Comparison of ENCODE assay signal across 8 mouse cellular contexts in the genomic region with DNA sequence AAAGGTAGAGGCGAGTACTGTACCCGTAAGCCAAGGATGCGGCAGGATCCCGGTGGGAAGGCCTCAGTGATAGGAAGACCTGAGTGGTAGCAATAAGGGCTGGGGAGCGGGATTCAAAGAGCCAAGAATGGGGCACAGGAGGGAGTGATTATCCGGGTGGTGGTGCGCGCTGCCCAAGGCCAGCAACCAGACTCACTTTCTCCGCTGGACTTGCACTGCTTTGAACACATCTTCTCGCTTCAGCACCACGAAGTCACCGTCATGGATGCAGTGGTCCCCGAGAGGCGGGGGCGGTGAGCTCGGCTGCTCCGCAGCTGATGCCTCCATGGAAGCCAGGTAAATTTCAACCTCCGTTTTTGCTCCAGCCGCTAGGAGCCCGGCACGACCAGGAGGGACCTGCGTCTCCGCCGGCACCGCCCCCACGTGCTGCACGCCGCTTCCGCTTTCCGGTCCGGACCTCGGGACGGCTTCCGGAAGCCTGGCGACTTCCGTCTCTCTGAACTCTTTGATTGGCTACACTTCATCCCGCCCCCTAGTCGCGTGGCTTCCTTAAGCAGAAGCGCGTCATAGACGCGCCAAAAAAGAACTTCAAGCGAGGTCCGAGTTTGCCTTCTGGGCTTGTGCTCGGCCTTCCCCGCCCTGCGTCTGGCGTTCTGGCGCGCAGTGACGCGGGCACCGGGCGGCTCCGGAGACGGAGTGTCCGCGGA. TPM values are rescaled to one million over a fixed set of nuclear protein-coding genes. Genes with fewer than 3 reads are reported as not detected.
A peak's percentile ranks its signal among the peaks of the same experiment; 100 is the strongest.
DNase-seq lines count a peak whose midpoint lies in the region; ATAC-seq and TF ChIP-seq lines count a peak whose summit lies in the region.

A gene (minus strand): TSS at position 448 of the 707 bp plus-strand sequence.
A gene (plus strand): TSS at position 534 of the 707 bp plus-strand sequence.

- H3K27me3 ChIP-seq in embryonic facial prominence, embryonic 13.5 days: no peaks in the 10 kb centered on the region
- H3K27me3 ChIP-seq in kidney, adult 2 months (replicated peaks; ENCODE audit: control insufficient read depth, insufficient read depth, low read length): no peaks in the 10 kb centered on the region
- no peaks in the 10 kb centered on the region for H3K27me3 ChIP-seq in limb, embryonic 12.5 days
- no peaks in the 10 kb centered on the region for H3K27me3 ChIP-seq in midbrain, embryonic 15.5 days (replicated peaks)
- no peaks in the 10 kb centered on the region for H3K27me3 ChIP-seq in spleen, adult 2 months (ENCODE audit: control insufficient read depth, insufficient read depth, low read length)

- DNase-seq in 3134 (ENCODE audit: extremely low read depth, insufficient read length, low spot score): peak; percentile 99
- peak; percentile 93 to 95 for DNase-seq in adrenal gland, postnatal 36 days
- DNase-seq in heart, adult 18-20 months: peak; percentile 91 to 95
- peak; percentile 96 for DNase-seq in kidney, adult 2 months
- peak; percentile 88 to 95 for DNase-seq in spleen, adult 2 months (ENCODE audit: low read depth in 1 of 2, low spot score in 2 of 2)

- peak within 1 kb of the TSS; percentile 74 for H3K27ac ChIP-seq in embryonic facial prominence, embryonic 13.5 days
- H3K27ac ChIP-seq in kidney, adult 2 months (ENCODE audit: insufficient read depth, low read depth, low read length): no peak within 1 kb of the TSS
- peak within 1 kb of the TSS; percentile 72 for H3K27ac ChIP-seq in limb, embryonic 12.5 days
- peak within 1 kb of the TSS; percentile 58; the same call in 1 of the 2 replicates for H3K27ac ChIP-seq in midbrain, embryonic 15.5 days
- H3K27ac ChIP-seq in spleen, adult 2 months (ENCODE audit: insufficient read depth, low read length): no peak within 1 kb of the TSS; the same call in 1 of the 2 replicates

- WGBS in embryonic facial prominence, embryonic 13.5 days: under 1% methylated on average over 59 of the region's 59 CpGs
- under 1% methylated on average over 59 of the region's 59 CpGs for WGBS in kidney, adult 2 months
- under 1% methylated on average over 59 of the region's 59 CpGs for WGBS in limb, embryonic 12.5 days
- WGBS in midbrain, embryonic 15.5 days: under 1% methylated on average over 59 of the region's 59 CpGs
- under 1% methylated on average over 59 of the region's 59 CpGs for WGBS in spleen, adult 2 months

- H3K4me2 ChIP-seq in embryonic facial prominence, embryonic 13.5 days: peak within 1 kb of the TSS; percentile 73
- peak within 1 kb of the TSS; percentile 72 for H3K4me2 ChIP-seq in limb, embryonic 12.5 days
- H3K4me2 ChIP-seq in midbrain, embryonic 15.5 days: peak within 1 kb of the TSS; percentile 84

- TF ChIP-seq POLR2A in kidney, adult 2 months (IDR thresholded peaks at IDR 0.05; ENCODE audit: low read depth, low read length): no peak
- peak; percentile 23; the same call in 1 of the 2 replicates for TF ChIP-seq POLR2A in spleen, adult 2 months (IDR thresholded peaks at IDR 0.05; ENCODE audit: low read depth, low read length)

- peaks cover 25% of the 10 kb centered on the region for H3K36me3 ChIP-seq in embryonic facial prominence, embryonic 13.5 days
- no peaks in the 10 kb centered on the region for H3K36me3 ChIP-seq in kidney, adult 2 months (ENCODE audit: control insufficient read depth, insufficient read depth, low read length)
- peaks cover 28% of the 10 kb centered on the region for H3K36me3 ChIP-seq in limb, embryonic 12.5 days
- no peaks in the 10 kb centered on the region; the same call in 1 of the 2 replicates for H3K36me3 ChIP-seq in midbrain, embryonic 15.5 days (replicated peaks)
- peaks cover 7% of the 10 kb centered on the region for H3K36me3 ChIP-seq in spleen, adult 2 months (ENCODE audit: control insufficient read depth, insufficient read depth, low read length)

- no peaks in the 10 kb centered on the region for H3K9me3 ChIP-seq in embryonic facial prominence, embryonic 13.5 days
- H3K9me3 ChIP-seq in limb, embryonic 12.5 days: no peaks in the 10 kb centered on the region
- no peaks in the 10 kb centered on the region for H3K9me3 ChIP-seq in midbrain, embryonic 15.5 days

- peak within 1 kb of the TSS; percentile 89 for H3K9ac ChIP-seq in embryonic facial prominence, embryonic 13.5 days
- H3K9ac ChIP-seq in limb, embryonic 12.5 days (replicated peaks): peak within 1 kb of the TSS; percentile 85
- peak within 1 kb of the TSS; percentile 56 for H3K9ac ChIP-seq in midbrain, embryonic 15.5 days

- TF ChIP-seq CTCF in kidney, adult 2 months (conservative IDR thresholded peaks at IDR 0.05; ENCODE audit: insufficient read depth, insufficient read length, low read depth, low read length): peak; percentile 21; the same call in 1 of the 2 replicates
- no peak for TF ChIP-seq CTCF in spleen, adult 2 months (IDR thresholded peaks at IDR 0.05; ENCODE audit: extremely low read depth, insufficient read depth, insufficient read length, insufficient replicate concordance)

- peak within 1 kb of the TSS; percentile 87 for H3K4me3 ChIP-seq in embryonic facial prominence, embryonic 13.5 days
- H3K4me3 ChIP-seq in kidney, adult 2 months (ENCODE audit: insufficient read depth, low read depth, low read length): peak within 1 kb of the TSS; percentile 98
- peak within 1 kb of the TSS; percentile 81 for H3K4me3 ChIP-seq in limb, embryonic 12.5 days (replicated peaks)
- H3K4me3 ChIP-seq in midbrain, embryonic 15.5 days: peak within 1 kb of the TSS; percentile 84
- peak within 1 kb of the TSS; percentile 98 for H3K4me3 ChIP-seq in spleen, adult 2 months (ENCODE audit: extremely low read depth, insufficient read depth, insufficient read length)

- peak; percentile 99 for ATAC-seq in embryonic facial prominence, embryonic 13.5 days (ENCODE audit: insufficient number of reproducible peaks, insufficient read depth, low FRiP score, low TSS enrichment, low read depth)
- peak; percentile 99 for ATAC-seq in limb, embryonic 12.5 days (ENCODE audit: insufficient number of reproducible peaks, insufficient read depth, low FRiP score, low TSS enrichment, low read depth)
- peak; percentile 100 for ATAC-seq in midbrain, embryonic 15.5 days (replicated peaks)

- peaks cover 18% of the 10 kb centered on the region for H3K4me1 ChIP-seq in embryonic facial prominence, embryonic 13.5 days
- H3K4me1 ChIP-seq in kidney, adult 2 months (ENCODE audit: control insufficient read depth, insufficient read depth, low read length): no peaks in the 10 kb centered on the region; the same call in 1 of the 2 replicates
- H3K4me1 ChIP-seq in limb, embryonic 12.5 days (replicated peaks): peaks cover 14% of the 10 kb centered on the region
- peaks cover 22% of the 10 kb centered on the region for H3K4me1 ChIP-seq in midbrain, embryonic 15.5 days
- peaks cover 2% of the 10 kb centered on the region; the same call in 1 of the 2 replicates for H3K4me1 ChIP-seq in spleen, adult 2 months (ENCODE audit: control insufficient read depth, insufficient read depth, insufficient read length)

RNA-seq across cellular contexts. Expression of the first gene that starts in this region (rescaled TPM):
- total RNA-seq in adrenal gland, postnatal 36 days (2021): 10 to 100 TPM; 19.1 to 26.0 TPM
- polyA plus RNA-seq in embryonic facial prominence, embryonic 13.5 days (2015; fragmentation: Nextera tagmentation; extraction: Ambion mirVana): 35.9 and 45.1 TPM in 2 replicates
- 1 to 10 TPM; 7.4 to 7.6 TPM for total RNA-seq in heart, adult 18-20 months (2021)
- 2.9 and 4.3 TPM in 2 replicates for polyA plus RNA-seq in kidney, adult 2 months (2012; rRNA removed)
- polyA plus RNA-seq in limb, embryonic 12.5 days (2016; fragmentation: Nextera tagmentation; extraction: Ambion mirVana): 34.1 and 38.7 TPM in 2 replicates
- polyA plus RNA-seq in midbrain, embryonic 15.5 days (2015; fragmentation: Nextera tagmentation; extraction: Ambion mirVana): 17.8 and 21.8 TPM in 2 replicates
- 2.7 and 3.4 TPM in 2 replicates for polyA plus RNA-seq in spleen, adult 2 months (2012; rRNA removed)

RNA-seq across cellular contexts. Expression of the second gene that starts in this region (rescaled TPM):
- total RNA-seq in adrenal gland, postnatal 36 days (2021): 1 to 10 TPM; 3.4 to 4.7 TPM
- polyA plus RNA-seq in embryonic facial prominence, embryonic 13.5 days (2015; fragmentation: Nextera tagmentation; extraction: Ambion mirVana): 15.0 and 18.9 TPM in 2 replicates
- 1 to 10 TPM; 3.1 to 3.5 TPM for total RNA-seq in heart, adult 18-20 months (2021)
- 0.77 and 0.88 TPM in 2 replicates for polyA plus RNA-seq in kidney, adult 2 months (2012; rRNA removed)
- polyA plus RNA-seq in limb, embryonic 12.5 days (2016; fragmentation: Nextera tagmentation; extraction: Ambion mirVana): 22.1 and 23.3 TPM in 2 replicates
- 5.2 and 5.5 TPM in 2 replicates for polyA plus RNA-seq in midbrain, embryonic 15.5 days (2015; fragmentation: Nextera tagmentation; extraction: Ambion mirVana)
- 0.90 and 0.91 TPM in 2 replicates for polyA plus RNA-seq in spleen, adult 2 months (2012; rRNA removed)

Comparison
In these comparisons a context has a peak if more than half of its experiments do, and no peak if none do; other contexts are left out.
1. H3K27ac ChIP-seq: peak in embryonic facial prominence, embryonic 13.5 days (single experiment), limb, embryonic 12.5 days (single experiment) and midbrain, embryonic 15.5 days (single experiment); none in kidney, adult 2 months (single experiment) and spleen, adult 2 months (single experiment).
2. Peak in every context shown above with its lines, with median percentiles within 50 percentile points of each other: DNase-seq, ATAC-seq, H3K4me2 ChIP-seq, H3K4me3 ChIP-seq and H3K9ac ChIP-seq.